Mouse (Mus musculus): Measurements from ENCODE around the gene Pan3.

DNA sequence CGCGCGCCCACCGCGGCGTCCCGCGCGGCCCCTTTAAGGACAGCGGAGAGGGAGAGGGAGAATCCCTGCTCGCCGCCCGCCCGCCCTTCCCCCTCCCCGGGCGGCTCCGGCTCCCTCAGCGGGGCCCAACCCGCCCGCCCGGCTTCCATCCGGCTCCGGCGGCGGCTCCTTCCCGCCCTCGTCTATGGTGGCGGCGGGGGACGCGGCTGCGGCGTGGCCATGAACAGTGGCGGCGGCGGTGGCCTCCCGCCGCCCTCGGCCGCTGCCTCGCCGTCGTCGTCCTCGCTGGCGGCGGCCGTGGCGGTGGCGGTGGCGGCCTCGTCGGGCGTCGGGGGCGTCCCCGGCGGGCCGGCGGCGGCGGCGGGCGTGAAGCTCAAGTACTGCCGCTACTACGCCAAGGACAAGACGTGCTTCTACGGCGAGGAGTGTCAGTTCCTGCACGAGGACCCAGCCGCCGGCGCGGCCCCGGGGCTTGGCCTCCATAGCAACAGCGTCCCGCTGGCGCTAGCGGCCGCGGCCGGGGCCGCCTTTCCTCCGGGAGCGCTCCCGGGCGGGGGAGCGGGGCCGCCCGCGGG lies 487 bp downstream of the Pan3 start:
- TF ChIP-seq EP300 (IDR thresholded peaks at IDR 0.05; ENCODE audit: insufficient read depth, low read depth, low read length) (no peak), POLR2A (IDR thresholded peaks at IDR 0.05; ENCODE audit: insufficient read depth, low read length) (no peak)
